Mouse (Mus musculus) granulocyte monocyte progenitor cell, adult 5-6 weeks (primary cell): ENCODE results near the gene Rfk. TPM values are rescaled to one million over a fixed set of nuclear protein-coding genes. Genes with fewer than 3 reads are reported as not detected.

Experiments used
- ATAC-seq: replicated peaks from 2 replicates; pipeline ENCODE4 v1.8.0; 2016; ENCODE audit warnings: mild to moderate bottlenecking, moderate TSS enrichment, inconsistent platforms; ENCODE audit not compliant: poor library complexity, severe bottlenecking
- total RNA-seq, 2 experiments: library from RNA; stranded (forward) in 1 of 2; stranded (reverse) in 1 of 2; fragments of 200-712, 200-1000 nt in 1 of 2; fragments of >200 nt in 1 of 2; fragmentation: Nextera tagmentation in 1 of 2; gene quantifications; 2 replicates each; pipeline ENCODE4 v1.2.3; 2014 to 2017

Gene Rfk
- total RNA-seq (2014; fragmentation: Nextera tagmentation): 32.9 and 41.9 TPM in 2 replicates
- 23.2 and 27.1 TPM in 2 replicates for total RNA-seq (2017)

DNA sequence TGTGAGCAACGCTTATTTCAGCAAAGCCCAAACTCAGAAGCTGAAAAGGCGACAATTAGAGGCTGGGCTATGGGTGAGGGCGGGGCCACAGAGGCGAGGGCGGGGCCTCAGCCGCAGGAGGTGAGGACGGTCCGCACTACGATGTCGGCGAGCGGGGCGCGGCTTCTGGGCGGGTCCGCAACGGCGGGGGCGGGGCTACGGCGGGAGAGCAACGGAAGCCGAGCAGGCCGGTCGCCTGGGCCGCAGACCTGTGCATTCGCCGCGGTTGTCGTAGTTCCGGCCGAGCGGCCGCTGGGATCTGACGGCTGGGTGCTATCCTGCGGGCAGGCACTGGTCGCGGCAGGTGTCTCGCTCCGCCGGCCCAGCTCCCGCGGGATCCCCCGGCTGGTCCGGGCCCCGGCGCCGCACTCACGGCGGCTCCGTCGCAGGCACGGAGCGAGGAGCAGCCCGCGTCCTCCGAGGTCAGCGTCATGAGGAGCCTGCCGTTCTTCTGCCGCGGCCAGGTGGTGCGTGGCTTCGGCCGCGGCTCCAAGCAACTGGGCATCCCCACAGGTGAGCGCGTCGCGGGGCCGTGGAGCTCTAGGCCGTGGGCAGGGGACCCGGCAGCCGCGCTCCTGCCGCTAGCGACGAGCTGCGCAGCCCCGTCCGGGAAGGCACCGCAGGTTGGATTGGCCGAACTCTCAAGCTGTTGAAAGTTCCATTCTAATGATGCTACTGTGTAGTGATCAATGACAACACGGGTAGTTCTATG is at the start of gene Rfk:
Rfk (plus strand) TSS at position 203 of the 751 bp plus-strand sequence.
- ATAC-seq: peak; percentile 97

DNA sequence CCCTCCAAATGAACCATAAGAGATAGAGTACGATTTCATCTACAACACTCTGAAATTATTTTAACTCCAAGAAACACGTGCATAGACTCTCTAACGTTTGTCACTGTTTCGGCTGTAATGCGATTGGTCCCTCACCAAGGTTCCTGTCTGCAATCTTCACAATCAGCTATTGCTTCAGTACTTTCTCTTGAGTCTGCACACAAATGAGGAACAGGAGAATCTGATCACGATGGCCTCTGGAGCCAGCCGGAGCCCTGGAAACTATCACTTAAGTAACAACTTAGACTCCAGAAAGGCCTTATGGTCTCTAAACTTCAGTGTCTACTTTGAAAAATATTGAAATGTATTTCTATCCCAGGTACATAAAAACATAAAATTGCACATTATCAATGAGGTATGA is 49.0 kb upstream of the Rfk start:
- peak; percentile 99 for ATAC-seq

DNA sequence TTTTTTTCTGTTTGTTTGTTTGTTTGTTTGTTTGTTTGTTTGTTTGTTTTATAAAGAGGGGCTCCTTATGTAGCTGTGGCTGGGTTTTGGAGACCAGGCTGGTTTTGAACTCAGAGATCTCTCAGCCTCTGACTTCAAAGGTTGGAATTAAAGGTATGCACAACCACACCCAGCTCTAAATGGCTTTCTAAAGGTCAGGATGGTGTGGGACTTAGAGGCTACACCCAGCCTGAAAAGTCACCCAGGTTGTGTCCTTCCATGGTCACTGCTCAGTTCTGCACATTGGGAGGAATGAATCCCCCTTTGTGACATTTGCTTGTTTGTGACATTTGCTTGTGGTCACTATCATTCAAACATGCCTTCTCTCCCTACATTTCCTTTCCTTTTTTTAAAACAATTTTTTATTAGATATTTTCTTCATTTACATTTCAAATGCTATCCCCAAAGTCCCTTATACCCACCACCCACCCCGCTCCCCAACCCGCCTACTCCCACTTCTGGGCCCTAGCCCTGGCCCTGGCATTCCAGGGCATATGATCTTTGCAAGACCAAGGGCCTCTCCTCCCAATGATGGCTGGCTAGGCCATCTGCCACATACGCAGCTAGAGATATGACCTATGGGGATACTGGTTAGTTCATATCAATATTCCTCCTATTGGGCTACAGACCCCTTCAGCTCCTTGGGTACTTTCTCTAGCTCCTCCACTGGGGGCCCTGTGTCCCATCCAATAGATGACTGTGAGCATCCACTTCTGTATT is 46.9 kb upstream of the Rfk start:
- ATAC-seq: no peak

DNA sequence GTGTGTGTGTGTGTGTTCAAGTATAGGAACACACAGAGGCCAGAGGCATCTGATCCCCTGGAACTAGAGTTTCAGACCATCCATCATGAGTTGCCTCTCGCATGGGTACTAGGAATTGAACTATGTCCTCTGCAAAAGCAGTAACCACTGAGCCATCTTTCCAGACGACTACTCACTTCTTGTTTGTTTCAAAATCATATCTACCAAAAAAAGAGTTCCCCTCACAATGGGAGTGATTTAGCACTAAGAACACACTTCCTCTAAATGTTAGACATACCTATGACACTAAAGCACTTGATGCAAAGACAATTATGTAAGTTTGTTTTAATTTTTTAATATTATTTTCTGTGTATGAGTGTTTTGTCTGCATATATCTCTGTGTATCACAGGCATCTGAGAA is 46.0 kb upstream of the Rfk start:
- ATAC-seq: peak; percentile 46

- ATAC-seq: no peak
Measured at GRCm38 (mm10) chr19:17353727-17354126, 40.1 kb upstream of the Rfk start.

DNA sequence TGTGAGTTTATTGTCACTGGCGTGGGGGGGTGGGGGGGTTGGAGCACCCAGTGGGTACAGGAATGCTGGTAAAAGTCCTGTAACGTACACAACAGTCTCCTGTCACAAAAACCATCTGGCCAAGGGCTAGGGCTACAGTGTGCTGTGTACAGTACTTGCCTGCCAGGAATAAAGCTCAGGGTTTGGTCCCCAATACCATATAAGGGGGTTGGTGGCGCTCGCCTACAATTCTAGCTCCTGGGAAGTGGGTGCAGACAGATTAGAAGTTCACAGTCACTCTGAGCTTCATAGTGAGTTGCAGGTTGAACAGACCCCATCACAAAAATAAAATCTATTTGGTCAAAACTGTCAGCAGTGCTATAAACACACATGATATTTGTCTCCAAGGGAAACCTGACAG is 39.5 kb upstream of the Rfk start:
- no peak for ATAC-seq

DNA sequence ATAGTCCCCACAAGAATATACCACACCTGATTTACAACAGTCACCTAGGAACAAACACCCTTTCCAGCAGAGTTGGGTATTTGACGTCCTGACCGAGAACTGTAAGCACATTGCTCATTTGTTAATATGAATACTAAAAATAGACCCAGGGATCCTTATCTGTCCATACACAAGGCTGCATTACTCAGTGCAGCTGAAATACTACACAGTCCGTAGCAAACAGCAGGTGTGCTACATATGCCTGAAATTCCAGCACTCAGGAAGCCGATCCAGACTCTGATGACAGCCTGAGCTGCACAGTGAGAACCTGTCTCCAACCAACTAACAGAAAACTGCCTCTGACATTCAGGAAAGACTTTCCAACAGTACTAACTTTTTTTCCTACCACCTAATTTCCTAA is 39.0 kb upstream of the Rfk start:
- no peak for ATAC-seq

- ATAC-seq: no peak
Measured at GRCm38 (mm10) chr19:17355361-17355760, 38.5 kb upstream of the Rfk start.

DNA sequence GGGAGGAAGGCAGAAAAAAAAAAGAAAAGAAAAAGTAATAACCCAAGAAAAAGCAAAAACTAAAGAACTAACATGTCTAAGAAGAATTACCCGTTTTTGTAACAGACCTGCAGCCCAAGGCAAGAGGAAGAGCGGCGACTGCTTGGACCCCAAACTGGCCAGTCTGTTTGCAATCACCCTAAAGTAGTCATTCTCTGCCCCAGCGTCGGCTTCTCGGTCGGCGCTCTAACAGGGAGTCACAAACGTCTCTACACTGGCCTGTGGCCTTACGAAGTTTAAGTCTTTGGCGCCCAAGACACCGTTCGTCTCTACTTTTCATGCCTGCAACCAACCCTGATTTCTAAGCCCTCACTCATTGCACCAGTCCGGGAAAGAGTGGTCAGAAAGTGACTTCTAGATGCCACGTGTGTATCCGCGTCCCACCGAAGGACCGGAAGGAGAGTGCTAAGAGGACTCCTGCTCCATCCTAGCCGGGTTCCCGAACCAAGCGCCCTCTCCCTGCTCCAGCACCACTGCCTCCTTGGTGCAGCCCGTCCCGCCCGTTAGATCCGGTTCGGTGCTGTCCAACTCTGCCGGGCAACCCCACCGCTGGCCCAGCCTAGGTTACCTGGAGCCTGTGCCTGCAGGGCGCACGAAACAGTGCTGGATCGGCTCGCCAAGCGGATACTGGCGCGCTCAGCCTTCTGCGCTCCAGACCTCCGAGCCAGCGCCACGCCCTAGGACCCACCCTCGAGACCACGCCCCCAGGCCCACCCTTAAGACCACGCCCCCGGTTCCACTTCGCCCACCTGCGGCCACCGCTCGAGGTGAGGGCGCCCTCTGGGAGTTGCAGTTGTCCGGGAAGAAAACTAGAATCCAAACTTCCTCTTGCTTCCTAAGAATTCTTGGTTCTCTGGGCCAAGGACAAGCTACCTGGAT is 37.6 kb upstream of the Rfk start:
- peak; percentile 58 for ATAC-seq

DNA sequence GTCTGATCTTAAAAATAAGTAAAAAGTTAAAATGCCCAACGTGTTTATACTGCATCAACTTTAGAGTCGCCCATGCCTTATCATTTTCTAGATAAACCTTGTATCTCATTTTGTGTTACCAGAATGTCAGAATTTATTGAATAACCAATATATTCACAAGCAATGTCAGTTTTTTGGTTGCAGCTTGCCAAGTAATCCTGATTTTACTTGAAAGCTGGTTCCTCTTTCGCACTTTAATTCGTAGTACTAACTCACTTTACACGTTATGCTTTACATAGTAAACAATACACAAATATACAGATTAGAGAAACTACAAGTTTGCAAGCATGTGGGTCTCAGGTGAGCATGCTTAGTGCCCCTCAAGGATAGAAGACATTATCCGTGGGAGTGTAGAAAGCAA is 36.9 kb upstream of the Rfk start:
- ATAC-seq: no peak

- no peak for ATAC-seq
Measured at GRCm38 (mm10) chr19:17357391-17357790, 36.5 kb upstream of the Rfk start.

DNA sequence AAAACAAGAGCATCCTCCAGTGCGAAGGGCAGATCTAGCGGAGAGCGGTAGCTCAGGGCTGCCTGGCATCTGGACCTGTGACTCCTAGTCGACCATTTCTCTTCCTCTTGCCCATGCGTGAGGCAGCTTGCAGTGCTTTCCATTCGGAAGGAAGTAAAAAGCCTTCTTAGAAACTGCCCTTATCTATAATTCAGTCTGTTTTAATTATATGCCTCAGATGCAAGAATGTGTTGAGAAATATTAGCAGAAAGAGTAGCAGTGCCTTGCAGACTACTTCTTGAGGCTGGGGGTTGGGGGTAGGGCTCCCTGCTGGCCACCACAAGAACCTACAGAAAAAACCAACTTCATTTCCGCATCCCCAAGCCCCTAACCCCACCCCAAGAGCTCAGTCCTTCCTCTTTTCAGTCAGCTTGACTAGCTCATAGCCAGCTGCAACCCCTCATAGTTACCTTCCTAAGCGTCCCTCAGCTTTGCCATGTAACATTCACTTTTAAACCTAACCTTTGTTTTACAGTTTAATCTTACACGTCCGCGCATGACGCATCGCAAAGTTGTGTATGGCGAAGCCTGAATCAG is 34.4 kb upstream of the Rfk start:
- peak; percentile 77 for ATAC-seq

- ATAC-seq: peak; percentile 43
Measured at GRCm38 (mm10) chr19:17361181-17361580, 32.7 kb upstream of the Rfk start.

DNA sequence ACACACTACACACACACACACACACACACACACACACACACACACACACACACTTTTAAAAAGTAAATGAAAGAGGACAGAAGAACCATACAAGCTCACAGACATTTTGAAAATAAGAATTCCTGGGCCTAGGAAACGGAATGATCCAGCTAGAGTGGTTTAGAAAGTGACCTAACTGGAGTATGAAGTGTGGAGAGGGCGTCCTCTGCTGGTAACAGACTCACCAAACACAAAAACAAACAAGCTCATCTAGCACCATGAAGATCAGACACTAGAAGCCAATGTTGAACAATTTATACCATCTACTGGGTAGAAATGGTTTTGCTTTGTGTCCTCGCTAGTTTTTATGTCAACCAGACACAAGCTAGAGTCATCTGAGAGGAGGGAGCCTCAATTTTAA is 29.1 kb upstream of the Rfk start:
- ATAC-seq: peak; percentile 54

DNA sequence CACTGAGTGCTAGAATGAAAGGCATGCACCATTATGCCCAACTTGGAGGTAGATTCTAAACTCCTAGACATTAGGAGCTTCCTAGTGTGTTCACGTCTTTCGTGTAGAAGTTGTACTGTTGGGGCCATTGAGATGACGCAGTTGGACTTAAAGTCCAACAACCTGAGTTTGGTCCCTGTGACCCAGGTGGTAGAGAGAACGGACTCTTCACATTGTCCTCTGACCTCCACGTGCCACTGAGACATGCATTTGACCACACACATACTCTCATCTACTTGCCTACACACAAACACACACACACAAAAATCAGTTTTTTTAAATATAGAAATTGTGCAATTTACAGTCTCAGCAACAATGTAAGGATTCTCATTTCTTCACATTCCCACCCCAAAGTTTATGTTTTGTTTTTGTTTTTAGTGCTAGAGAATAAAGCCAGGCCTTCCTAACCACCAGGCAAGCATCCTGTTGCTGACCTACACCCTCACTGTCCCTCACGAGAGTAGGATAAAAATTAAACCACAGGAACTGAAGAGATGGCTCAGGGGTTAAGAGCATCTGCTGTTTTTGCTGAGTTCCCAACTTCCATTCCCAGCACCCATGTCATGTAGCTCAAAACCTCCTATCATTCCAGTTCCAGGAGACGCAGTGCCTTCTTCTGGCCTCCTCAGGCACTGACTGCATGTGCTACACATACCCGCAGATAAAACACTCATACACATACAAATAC is 27.3 kb upstream of the Rfk start:
- ATAC-seq: no peak

DNA sequence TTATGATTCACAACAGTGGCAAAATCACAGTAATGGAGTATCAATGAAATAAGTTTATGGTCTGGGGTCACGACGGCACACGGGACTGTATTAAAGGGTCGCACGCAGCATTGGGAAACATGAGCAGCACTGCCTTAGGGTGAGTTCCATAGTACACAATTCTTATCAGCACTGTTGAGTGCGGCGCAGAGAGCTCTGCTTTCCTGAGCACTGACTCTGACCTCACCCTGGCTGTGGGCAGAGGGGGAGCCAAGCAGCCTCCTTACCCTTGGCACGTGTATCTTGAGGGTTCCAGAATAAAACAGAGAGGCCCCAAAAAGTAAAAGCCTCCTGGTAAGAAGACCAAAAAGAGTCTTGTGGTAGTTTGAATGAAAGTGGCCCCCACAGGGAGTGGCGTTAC is 25.3 kb upstream of the Rfk start:
- ATAC-seq: no peak

DNA sequence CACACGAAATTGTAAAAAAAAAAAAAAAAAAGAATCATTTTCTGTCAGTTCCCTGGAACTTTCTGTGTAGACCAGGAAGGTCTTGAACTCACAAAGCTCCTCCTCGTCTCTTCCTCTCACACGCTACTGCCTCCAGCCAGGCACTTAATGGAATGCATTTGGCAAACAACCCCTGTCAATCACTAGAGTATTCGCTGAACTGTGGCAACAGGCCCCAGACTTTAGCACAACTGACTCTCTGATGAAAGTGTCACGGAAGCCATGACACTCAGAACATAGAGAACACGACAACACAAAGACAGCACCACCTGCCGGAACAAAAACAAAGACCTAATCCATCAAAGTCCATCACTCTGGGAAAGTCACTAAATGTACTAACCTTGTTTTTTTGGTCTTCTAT is 24.3 kb upstream of the Rfk start:
- no peak for ATAC-seq

DNA sequence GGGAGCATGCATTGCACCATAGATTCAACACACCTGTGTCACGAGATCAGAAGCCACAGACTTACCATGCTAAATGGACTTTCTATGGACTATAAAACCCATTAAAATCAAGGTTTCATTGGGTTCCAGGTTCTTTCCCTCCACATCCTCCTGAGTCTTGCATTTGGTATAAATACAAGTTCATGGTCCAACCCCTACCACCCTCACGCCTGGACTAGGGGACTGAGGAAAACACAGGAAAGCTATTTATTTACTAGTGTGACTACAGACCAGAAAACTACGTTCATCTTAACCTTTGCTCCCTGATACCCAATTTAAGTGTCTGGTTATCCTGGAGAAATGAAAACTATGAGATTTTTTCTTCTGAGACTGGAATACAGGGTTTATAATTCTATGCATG is 21.1 kb upstream of the Rfk start, which contains the start of gene Gcnt1:
Gcnt1 (minus strand) TSS at position 144 of the 400 bp plus-strand sequence.
- ATAC-seq: no peak

- no peak for ATAC-seq
Measured at GRCm38 (mm10) chr19:17378845-17379244, 15.0 kb upstream of the Rfk start.

DNA sequence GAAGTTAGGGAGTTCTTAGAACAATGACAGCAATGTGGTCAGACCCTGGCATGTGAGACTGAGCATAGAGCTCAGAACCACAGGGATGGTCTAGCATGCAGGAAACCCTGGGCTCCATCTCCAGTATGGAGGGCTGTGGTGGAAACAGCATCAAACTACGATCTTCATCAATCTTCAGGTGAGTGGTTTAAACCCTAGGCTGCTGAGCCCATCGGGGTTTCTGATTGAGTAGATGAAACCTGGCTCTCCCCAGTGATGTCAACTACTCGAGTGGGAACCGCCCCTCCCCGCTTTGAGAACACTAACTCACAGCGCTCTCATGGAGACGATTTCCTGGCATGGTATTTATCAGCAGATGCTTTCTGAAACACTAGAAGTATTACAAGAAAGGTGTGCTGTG is 13.3 kb upstream of the Rfk start:
- no peak for ATAC-seq
